ENCODE assay signal across 16 mouse cellular contexts in genomic region chr5:124951333-124951732, GRCm38 (mm10). TPM values are rescaled to one million over a fixed set of nuclear protein-coding genes. Genes with fewer than 3 reads are reported as not detected.
DNase-seq lines count a peak whose midpoint lies in the region; ATAC-seq and TF ChIP-seq lines count a peak whose summit lies in the region.
"Had no signal": no experiment of that assay in that cellular context is flagged by ENCODE, and none has a peak within 500 bp of the region (broad histone marks: within the 10 kb centered on the region; RNA-seq: fewer than 3 reads in every experiment).

No protein-coding gene starts in this region.

- peak; percentile 28 for DNase-seq in CD4-positive, CD25-positive, alpha-beta regulatory T cell, adult 2 months (ENCODE audit: low read depth, low spot score)
- no peak for DNase-seq in midbrain, postnatal 0 days (ENCODE audit: low spot score)
- DNase-seq in midbrain, embryonic 10.5 days (ENCODE audit: low spot score): no peak
- DNase-seq in adrenal gland, postnatal 4 days (ENCODE audit: low spot score in 2 of 2): no peak
- no peak for DNase-seq in ovary, adult 18-20 months (ENCODE audit: low spot score)
- DNase-seq in natural killer cell, adult 2 months (ENCODE audit: low spot score in 2 of 2): no peak
- DNase-seq: cerebellum, adult 8-10 months; heart, postnatal 36 days; layer of hippocampus, postnatal 36 days; spleen, adult 18-20 months had no signal

- no peaks in the 10 kb centered on the region for H3K9me3 ChIP-seq in midbrain, postnatal 0 days (ENCODE audit: low read length)
- peaks cover 12% of the 10 kb centered on the region; the same call in 1 of the 2 replicates for H3K9me3 ChIP-seq in midbrain, embryonic 10.5 days (replicated peaks)
- H3K9me3 ChIP-seq in forebrain, embryonic 16.5 days (ENCODE audit: control insufficient read depth, low read length): no peaks in the 10 kb centered on the region

- H3K4me1 ChIP-seq in midbrain, postnatal 0 days (ENCODE audit: insufficient read depth, low read length): no peaks in the 10 kb centered on the region
- peaks cover 7% of the 10 kb centered on the region; the same call in 1 of the 2 replicates for H3K4me1 ChIP-seq in midbrain, embryonic 10.5 days
- peaks cover 24% of the 10 kb centered on the region for H3K4me1 ChIP-seq in forebrain, embryonic 16.5 days (replicated peaks; ENCODE audit: control insufficient read depth, insufficient read depth, low read length)

- H3K36me3 ChIP-seq in midbrain, postnatal 0 days (ENCODE audit: insufficient read depth, low read length): no peaks in the 10 kb centered on the region
- H3K36me3 ChIP-seq in midbrain, embryonic 10.5 days: no peaks in the 10 kb centered on the region
- no peaks in the 10 kb centered on the region for H3K36me3 ChIP-seq in forebrain, embryonic 16.5 days (ENCODE audit: control insufficient read depth, insufficient read depth)
- H3K36me3 ChIP-seq: G1E had no signal

- ATAC-seq in CD4-positive, CD25-positive, alpha-beta regulatory T cell, adult 4 months: no peak
- no peak for ATAC-seq in midbrain, postnatal 0 days (ENCODE audit: low FRiP score)
- 0 out of 2 replicates have a peak, but pooled peaks have one; percentile 38 for ATAC-seq in forebrain, embryonic 16.5 days
- ATAC-seq: activated CD4-positive, CD25-positive, alpha-beta regulatory T cell, adult 4 months had no signal

- H3K4me3 ChIP-seq in midbrain, postnatal 0 days (ENCODE audit: low read depth, low read length): no peak overlapping the region
- H3K4me3 ChIP-seq in midbrain, embryonic 10.5 days: no peak overlapping the region
- H3K4me3 ChIP-seq in forebrain, embryonic 16.5 days (replicated peaks; ENCODE audit: low read length): no peak overlapping the region
- H3K4me3 ChIP-seq: megakaryocyte, embryonic 14.5 days had no signal

- H3K27me3 ChIP-seq in midbrain, postnatal 0 days (ENCODE audit: insufficient read depth, low read length): no peaks in the 10 kb centered on the region
- no peaks in the 10 kb centered on the region for H3K27me3 ChIP-seq in midbrain, embryonic 10.5 days (ENCODE audit: low read depth, poor library complexity, severe bottlenecking)
- no peaks in the 10 kb centered on the region for H3K27me3 ChIP-seq in forebrain, embryonic 16.5 days (replicated peaks; ENCODE audit: control insufficient read depth, insufficient read depth, low read length)

- H3K27ac ChIP-seq in midbrain, postnatal 0 days (ENCODE audit: low read depth, low read length): peak overlapping the region; percentile 26; the same call in 1 of the 2 replicates
- H3K27ac ChIP-seq in midbrain, embryonic 10.5 days (replicated peaks): no peak overlapping the region
- H3K27ac ChIP-seq in forebrain, embryonic 16.5 days (ENCODE audit: low read length): peak overlapping the region; percentile 53

- no peak overlapping the region for H3K9ac ChIP-seq in midbrain, postnatal 0 days (replicated peaks; ENCODE audit: low read length, poor library complexity, severe bottlenecking)
- no peak overlapping the region for H3K9ac ChIP-seq in forebrain, embryonic 16.5 days (replicated peaks; ENCODE audit: low read depth, low read length)

- TF ChIP-seq CTCF in midbrain, postnatal 0 days (IDR thresholded peaks at IDR 0.05): no peak

- WGBS in midbrain, postnatal 0 days: 54% methylated on average over 17 of the region's 17 CpGs
- 82% methylated on average over 17 of the region's 17 CpGs for WGBS in midbrain, embryonic 10.5 days
- WGBS in forebrain, embryonic 16.5 days: 37% methylated on average over 17 of the region's 17 CpGs

- no peak overlapping the region for H3K4me2 ChIP-seq in midbrain, postnatal 0 days (ENCODE audit: low read depth, low read length, poor library complexity, severe bottlenecking)
- H3K4me2 ChIP-seq in forebrain, embryonic 16.5 days (ENCODE audit: low read length): no peak overlapping the region

RNA-seq across cellular contexts. Expression of gene Rflna, which starts 51.7 kb away (rescaled TPM):
- not detected for polyA plus RNA-seq in CD4-positive, CD25-positive, alpha-beta regulatory T cell, adult 4 months (2017; shearing (Covaris generic))
- 6.1 and 10.6 TPM in 2 replicates for total RNA-seq in midbrain, postnatal 0 days (2014; rRNA removed)
- polyA plus RNA-seq in midbrain, postnatal 0 days (2015; fragmentation: Nextera tagmentation; extraction: Ambion mirVana): 7.2 and 8.6 TPM in 2 replicates
- polyA plus RNA-seq in midbrain, embryonic 10.5 days (2016; fragmentation: Nextera tagmentation; extraction: Ambion mirVana): 6.8 TPM in 2 replicates
- 3.7 and 4.0 TPM in 2 replicates for polyA plus RNA-seq in forebrain, embryonic 16.5 days (2015; fragmentation: Nextera tagmentation; extraction: Ambion mirVana)
- total RNA-seq in adrenal gland, postnatal 4 days (2021): 1 to 10 TPM; 5.0 to 5.2 TPM
- total RNA-seq: G1E; liver, adult 2 months had no signal
- polyA plus RNA-seq: G1E had no signal
